Mouse (Mus musculus): Measurements from ENCODE around the gene Ghrh.

DNA sequence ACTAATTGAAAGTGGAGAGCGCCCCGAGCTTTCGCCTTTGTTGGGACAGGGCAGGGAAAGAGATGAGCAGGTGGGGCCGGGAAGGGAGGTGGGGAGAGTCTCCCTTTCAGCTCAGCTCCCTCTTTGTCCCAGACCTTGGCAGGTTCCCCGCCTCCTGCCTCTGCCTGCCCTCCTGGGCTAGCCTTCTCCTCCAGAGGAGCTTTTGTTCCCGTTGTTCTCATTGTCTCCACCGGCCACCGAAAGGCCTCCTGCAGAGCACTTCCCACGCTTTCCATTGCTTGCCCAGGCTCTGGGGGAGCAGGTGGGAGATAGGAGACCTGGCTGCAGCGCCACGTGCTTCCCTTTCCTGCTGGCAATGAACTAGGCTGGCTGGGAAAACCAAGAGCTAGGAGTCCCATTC, 18.7 kb downstream of the Ghrh start:
- TF ChIP-seq USF1 (IDR thresholded peaks at IDR 0.05; ENCODE audit: low read depth) (no peak), CEBPB (IDR thresholded peaks at IDR 0.05; ENCODE audit: low read depth) (no peak), CTCF (IDR thresholded peaks at IDR 0.05; ENCODE audit: control insufficient read depth, insufficient read depth, insufficient read length) (no peak)

Measured in C2C12 (cell line).